Mouse (Mus musculus): ENCODE data around the gene Fam129c. TPM values are rescaled to one million over a fixed set of nuclear protein-coding genes. Genes with fewer than 3 reads are reported as not detected.
A peak's percentile ranks its signal among the peaks of the same experiment; 100 is the strongest.

The Fam129c gene
- polyA plus RNA-seq, 1 experiment from 2014 or later = 5.3 TPM

DNA sequence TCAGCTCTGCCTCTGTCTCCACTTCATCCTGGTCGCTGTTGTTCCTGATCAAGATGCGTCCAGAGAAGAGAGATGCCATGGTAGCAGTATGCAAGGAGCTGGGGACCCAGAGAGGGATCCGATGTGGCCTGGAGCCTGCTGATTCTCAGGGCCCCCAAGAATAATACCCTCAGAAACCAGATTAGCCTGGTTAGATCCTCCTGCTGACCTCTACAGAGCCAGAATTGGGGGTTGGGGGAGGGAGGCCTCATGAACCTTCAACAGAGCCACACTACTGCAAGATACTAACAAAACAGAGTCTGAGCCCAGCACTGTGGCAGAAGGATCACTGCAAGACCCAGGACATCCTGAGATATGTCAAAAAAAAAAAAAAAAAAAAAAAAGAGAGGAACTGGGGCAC lies 30.9 kb upstream of the Fam129c start, which contains the start of gene Nxnl1:
Gene Nxnl1 (minus strand): TSS at position 101 of the 400 bp plus-strand sequence.
- WGBS = 54% methylated on average over 3 of the region's 3 CpGs
- Histone ChIP-seq H3K9ac (peak within 1 kb of the TSS; percentile 13; the same call in 1 of the 2 replicates), H3K36me3 (no peaks in the 10 kb centered on the region), H3K4me3 (no peak within 1 kb of the TSS), H3K4me2 (replicated peaks) (no peak within 1 kb of the TSS), H3K4me1 (peaks cover 25% of the 10 kb centered on the region), H3K27ac (no peak within 1 kb of the TSS), H3K9me3 (replicated peaks) (no peaks in the 10 kb centered on the region), H3K27me3 (peaks cover 64% of the 10 kb centered on the region)
- ATAC-seq (ENCODE audit: low FRiP score) = no peak

DNA sequence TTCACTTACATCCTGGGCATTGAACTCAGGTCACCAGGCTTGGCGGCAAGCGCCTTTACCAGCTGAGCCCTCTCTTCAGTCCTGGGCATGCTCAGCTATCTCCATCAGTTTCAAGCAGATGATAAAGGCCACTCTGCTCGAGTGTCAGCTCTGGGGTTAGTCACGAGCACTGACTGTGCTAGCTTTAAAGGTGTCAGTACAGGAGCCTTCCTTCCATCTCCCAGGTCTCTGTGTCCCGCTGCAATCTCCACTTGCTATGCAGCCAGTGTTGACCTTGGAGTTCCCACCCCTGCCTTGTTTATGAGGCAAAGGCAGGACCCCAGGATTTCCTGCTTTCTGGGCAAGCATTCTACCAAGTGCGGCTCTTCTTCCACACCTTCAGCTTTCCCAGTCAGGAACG lies 29.9 kb upstream of the Fam129c start:
- Histone ChIP-seq H3K4me1 (peaks cover 23% of the 10 kb centered on the region), H3K27ac (no peak overlapping the region), H3K36me3 (no peaks in the 10 kb centered on the region), H3K27me3 (peaks cover 53% of the 10 kb centered on the region), H3K4me3 (no peak overlapping the region), H3K9ac (no peak overlapping the region), H3K9me3 (replicated peaks) (no peaks in the 10 kb centered on the region), H3K4me2 (replicated peaks) (no peak overlapping the region)
- ATAC-seq (ENCODE audit: low FRiP score) = no peak
- 71% methylated on average over 7 of the region's 7 CpGs for WGBS

DNA sequence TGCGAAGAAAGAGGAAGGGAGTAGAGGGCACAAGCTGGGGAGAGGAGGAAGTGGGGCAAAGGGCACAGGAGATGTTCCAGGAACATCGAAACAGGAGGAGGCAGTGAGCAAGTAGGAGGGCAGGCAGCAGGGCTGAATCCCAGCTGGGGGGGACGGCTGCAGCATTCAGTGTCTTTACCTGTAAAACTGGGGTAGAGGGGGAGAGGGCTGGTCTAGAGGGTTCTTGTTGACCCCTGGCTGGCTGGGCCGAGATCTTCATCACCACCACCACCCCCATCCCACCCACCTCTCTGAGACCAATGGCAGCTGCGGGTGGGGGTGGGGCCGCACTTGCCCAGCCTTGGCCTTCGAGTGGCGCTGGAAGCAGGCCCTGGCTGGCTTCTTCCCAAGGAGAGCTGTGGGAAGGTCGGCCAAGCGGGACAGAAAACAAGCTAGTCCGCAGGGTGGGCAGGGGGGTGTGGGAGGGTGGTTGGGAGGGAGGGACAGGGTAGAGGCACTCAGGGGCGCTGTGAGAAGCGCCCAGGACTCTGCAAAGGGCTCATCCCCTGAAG lies 29.0 kb upstream of the Fam129c start, which contains the start of gene Slc27a1:
Gene Slc27a1 (plus strand): TSS at position 496 of the 551 bp plus-strand sequence.
- 10% methylated on average over 12 of the region's 13 CpGs for WGBS
- peaks cover 17% of the 10 kb centered on the region for H3K4me1 ChIP-seq
- no peaks in the 10 kb centered on the region for H3K9me3 ChIP-seq (replicated peaks)
- peak within 1 kb of the TSS; percentile 73 for H3K9ac ChIP-seq
- peak within 1 kb of the TSS; percentile 78 for H3K27ac ChIP-seq
- H3K27me3 ChIP-seq = peaks cover 45% of the 10 kb centered on the region
- no peaks in the 10 kb centered on the region for H3K36me3 ChIP-seq
- ATAC-seq (ENCODE audit: low FRiP score) = no peak
- peak within 1 kb of the TSS; percentile 56 for H3K4me3 ChIP-seq
- peak within 1 kb of the TSS; percentile 91 for H3K4me2 ChIP-seq (replicated peaks)

DNA sequence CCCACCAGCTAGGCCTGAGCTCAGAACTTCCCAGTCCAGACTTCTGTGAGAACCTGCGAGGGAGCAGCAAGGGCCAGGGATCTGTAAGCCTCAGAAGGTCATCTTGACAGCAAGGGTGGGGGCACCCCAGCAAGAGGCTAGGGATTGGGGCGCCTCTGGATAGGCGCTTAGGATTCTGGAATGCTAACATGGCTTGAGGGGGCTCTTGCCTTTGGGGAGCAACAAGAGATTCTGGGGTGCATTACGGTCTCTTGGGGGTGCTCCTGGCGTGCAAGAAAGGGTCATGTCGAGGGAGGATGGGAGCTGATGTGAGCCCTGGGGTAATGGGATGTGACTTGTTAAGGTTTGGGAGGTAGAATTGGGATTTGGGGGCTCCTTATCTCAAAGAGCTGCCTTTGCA lies 28.5 kb upstream of the Fam129c start:
- H3K36me3 ChIP-seq = no peaks in the 10 kb centered on the region
- peak overlapping the region; percentile 78 for H3K27ac ChIP-seq
- ATAC-seq (ENCODE audit: low FRiP score) = no peak
- H3K4me1 ChIP-seq = peaks cover 17% of the 10 kb centered on the region
- H3K4me3 ChIP-seq = peak overlapping the region; percentile 56
- H3K4me2 ChIP-seq (replicated peaks) = peak overlapping the region; percentile 91
- no peaks in the 10 kb centered on the region for H3K9me3 ChIP-seq (replicated peaks)
- peak overlapping the region; percentile 73; the same call in 1 of the 2 replicates for H3K9ac ChIP-seq
- 13% methylated on average over 6 of the region's 6 CpGs for WGBS
- peaks cover 40% of the 10 kb centered on the region for H3K27me3 ChIP-seq

DNA sequence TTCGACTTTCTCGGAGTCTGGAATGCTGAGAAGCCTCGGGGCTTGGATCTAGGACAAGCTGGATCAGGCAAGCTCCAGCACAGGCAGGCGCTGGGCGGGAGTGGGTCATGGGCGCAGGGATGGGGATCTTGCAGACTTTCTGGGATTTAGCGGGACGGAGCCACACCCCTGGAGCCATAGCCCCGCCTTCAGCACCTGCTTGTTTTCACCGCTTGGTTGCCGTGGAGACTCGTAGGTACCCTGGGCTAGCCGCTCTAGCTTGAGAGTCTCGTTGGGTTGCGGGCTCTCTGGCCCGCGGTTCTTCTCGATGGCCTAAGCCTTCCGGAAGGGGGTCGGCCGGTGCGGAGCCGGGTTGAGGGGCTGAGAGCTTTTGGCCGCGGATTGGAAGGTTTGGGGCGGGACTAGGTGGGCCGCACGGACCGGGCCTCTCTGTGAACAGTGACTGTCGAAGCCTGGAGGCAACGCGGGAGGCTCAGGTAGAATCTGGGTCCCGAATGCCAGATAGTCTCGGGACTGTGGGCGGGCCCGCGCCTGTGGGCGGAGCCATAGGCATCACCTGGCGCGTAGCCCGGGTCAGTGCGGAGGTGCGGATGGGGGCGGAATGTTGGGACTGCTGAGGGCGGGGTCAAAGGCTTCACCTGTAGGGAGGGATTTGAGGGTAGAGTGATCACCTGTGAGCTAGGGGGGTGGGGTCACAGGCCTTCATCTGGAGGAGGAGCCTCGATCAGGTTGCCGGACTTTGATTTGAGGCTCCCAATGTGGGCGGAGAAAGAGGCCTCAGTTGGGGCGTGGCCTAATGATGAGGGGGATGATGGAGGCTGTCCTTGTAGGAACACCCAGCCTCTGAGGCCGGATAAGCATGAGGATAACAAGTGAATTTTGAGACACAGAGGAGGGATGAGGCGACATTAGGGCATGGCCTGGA lies 27.8 kb upstream of the Fam129c start:
- H3K9ac ChIP-seq = peak overlapping the region; percentile 73
- no peaks in the 10 kb centered on the region for H3K36me3 ChIP-seq
- peaks cover 17% of the 10 kb centered on the region for H3K4me1 ChIP-seq
- peaks cover 33% of the 10 kb centered on the region for H3K27me3 ChIP-seq
- H3K4me2 ChIP-seq (replicated peaks) = peak overlapping the region; percentile 91
- peak; percentile 84 for ATAC-seq (ENCODE audit: low FRiP score)
- H3K4me3 ChIP-seq = peak overlapping the region; percentile 56
- peak overlapping the region; percentile 78 for H3K27ac ChIP-seq
- under 1% methylated on average over 51 of the region's 51 CpGs for WGBS
- H3K9me3 ChIP-seq (replicated peaks) = no peaks in the 10 kb centered on the region

DNA sequence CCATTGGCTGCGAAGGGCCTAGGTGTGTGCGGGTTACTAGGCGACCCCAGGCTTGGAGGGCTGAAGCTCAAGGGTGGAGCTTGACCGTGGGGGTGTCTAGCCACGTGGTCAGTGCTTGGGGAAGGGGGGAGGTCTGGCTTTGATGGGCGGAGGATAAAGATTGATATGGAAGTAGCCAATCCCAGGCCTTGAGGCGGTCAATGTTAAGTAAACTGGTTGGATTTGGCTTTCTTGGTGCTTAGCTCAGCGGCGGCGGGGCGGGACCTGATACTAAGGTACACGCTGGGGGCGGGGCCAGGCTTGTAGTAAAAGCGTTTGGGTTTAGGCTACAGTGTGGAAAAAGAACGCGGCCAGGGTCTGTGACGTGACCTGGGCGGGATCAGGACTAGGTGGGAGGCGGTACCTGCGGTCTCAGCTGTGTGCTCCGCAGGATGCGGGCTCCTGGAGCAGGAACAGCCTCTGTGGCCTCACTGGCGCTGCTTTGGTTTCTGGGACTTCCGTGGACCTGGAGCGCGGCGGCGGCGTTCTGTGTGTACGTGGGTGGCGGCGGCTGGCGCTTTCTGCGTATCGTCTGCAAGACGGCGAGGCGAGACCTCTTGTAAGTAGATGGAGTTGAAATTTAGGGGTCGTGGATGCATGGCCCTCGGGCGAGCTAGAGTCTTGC lies 27.0 kb upstream of the Fam129c start:
- peaks cover 32% of the 10 kb centered on the region for H3K27me3 ChIP-seq

DNA sequence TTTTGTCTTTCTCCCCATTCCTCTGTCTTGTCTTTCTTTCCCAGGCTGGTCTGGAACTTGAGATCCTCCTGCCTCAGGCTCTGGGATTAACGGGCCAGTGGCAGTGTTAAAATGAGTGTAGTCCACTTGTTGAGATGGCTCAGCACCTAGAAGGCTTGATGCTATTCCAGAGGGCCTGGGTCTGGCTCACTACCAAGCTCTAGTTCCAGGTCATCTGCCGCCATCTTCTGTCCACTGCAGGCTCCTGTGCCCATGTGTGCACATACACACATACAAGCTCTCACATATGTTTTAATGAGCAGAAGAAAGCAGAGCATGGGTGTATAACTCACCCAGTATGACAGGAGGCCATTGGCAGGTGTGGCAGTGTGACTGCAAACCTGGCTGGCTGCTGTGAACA lies 25.4 kb upstream of the Fam129c start:
- H3K4me3 ChIP-seq = no peak overlapping the region
- no peaks in the 10 kb centered on the region for H3K36me3 ChIP-seq
- H3K27me3 ChIP-seq = peaks cover 19% of the 10 kb centered on the region
- peaks cover 17% of the 10 kb centered on the region for H3K4me1 ChIP-seq
- no peak overlapping the region for H3K9ac ChIP-seq
- ATAC-seq (ENCODE audit: low FRiP score) = no peak
- H3K9me3 ChIP-seq (replicated peaks) = no peaks in the 10 kb centered on the region
- H3K4me2 ChIP-seq (replicated peaks) = peak overlapping the region; percentile 91
- H3K27ac ChIP-seq = 0 out of 2 replicates have a peak overlapping the region, but pooled peaks have one; percentile 35
- WGBS = 93% methylated on average over 2 of the region's 2 CpGs

More for the DNA sequence above, 27.0 kb upstream of the Fam129c start:
- Histone ChIP-seq H3K4me3 (peak overlapping the region; percentile 56), H3K9me3 (replicated peaks) (no peaks in the 10 kb centered on the region), H3K9ac (peak overlapping the region; percentile 73), H3K36me3 (no peaks in the 10 kb centered on the region), H3K27ac (peak overlapping the region; percentile 80), H3K4me2 (replicated peaks) (peak overlapping the region; percentile 91), H3K4me1 (peaks cover 17% of the 10 kb centered on the region)
- ATAC-seq (ENCODE audit: low FRiP score) = peak; percentile 90
- WGBS = under 1% methylated on average over 41 of the region's 41 CpGs

DNA sequence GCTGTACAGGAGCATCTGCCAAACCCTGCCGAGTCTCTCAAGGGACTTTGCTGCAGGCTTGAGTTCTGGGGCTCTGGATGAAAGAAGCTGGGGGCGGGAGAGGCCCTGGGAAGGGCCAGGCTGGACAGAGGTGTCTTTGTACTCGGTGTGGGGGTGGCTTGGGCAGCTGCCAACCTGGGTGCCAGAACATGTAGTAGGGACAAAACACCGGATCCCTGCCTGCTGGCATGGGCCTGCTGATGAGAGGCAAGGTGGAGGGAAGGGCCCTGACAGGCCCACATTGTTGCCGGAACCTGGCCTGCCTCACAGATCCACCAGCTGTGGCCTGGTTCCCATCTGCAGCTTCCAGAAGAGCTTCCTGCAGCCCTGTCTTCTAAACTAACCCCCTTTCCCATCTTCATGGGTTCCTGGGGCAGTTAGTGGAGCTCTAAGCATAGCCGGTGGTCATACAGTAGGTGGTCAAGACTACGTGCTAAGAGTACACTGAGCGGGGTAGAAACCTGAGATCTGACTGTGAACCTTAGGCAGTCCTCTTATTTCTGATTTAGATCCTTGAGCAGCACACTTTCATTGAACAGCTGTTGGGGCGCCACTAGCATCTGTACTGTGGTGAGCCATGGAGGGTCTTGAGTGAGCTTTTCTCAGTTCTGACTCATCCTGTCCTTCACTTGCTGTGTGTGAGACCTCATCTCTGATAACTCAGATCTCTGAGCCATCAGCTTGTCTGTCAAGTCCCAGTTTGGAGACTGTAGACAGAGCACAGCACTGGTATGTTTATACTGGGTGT lies 24.4 kb upstream of the Fam129c start:
- peak overlapping the region; percentile 45 for H3K27ac ChIP-seq
- no peaks in the 10 kb centered on the region for H3K36me3 ChIP-seq
- WGBS = 66% methylated on average over 9 of the region's 9 CpGs
- no peaks in the 10 kb centered on the region for H3K9me3 ChIP-seq (replicated peaks)
- H3K9ac ChIP-seq = no peak overlapping the region
- H3K4me3 ChIP-seq = no peak overlapping the region
- H3K27me3 ChIP-seq = peaks cover 11% of the 10 kb centered on the region
- no peak overlapping the region for H3K4me2 ChIP-seq (replicated peaks)
- H3K4me1 ChIP-seq = peaks cover 17% of the 10 kb centered on the region
- no peak for ATAC-seq (ENCODE audit: low FRiP score)

DNA sequence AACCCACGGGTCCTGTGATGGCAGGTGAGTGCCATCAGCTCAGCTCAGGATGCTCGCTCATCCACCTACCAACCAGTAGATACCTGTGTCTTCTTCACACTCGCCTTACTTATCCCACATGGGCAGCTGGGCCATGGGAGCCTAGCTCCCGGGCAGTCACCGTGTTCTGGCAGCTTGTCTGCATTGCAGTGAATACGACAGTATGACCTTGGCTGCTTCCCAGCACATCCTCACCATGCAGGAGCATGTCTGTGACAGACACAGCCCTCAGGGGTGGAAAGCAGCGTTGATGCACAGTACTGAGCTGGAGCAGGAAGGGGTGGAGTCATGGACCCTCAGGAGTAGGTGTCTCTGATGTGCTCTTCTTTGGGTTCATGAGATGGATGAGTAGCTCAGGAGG lies 23.0 kb upstream of the Fam129c start:
- Histone ChIP-seq H3K4me1 (peaks cover 8% of the 10 kb centered on the region), H3K4me3 (no peak overlapping the region), H3K36me3 (0 out of 2 replicates have a peak, but pooled peaks cover under 1% of the 10 kb centered on the region), H3K9ac (no peak overlapping the region), H3K27ac (no peak overlapping the region), H3K4me2 (replicated peaks) (no peak overlapping the region), H3K9me3 (replicated peaks) (no peaks in the 10 kb centered on the region), H3K27me3 (peaks cover 2% of the 10 kb centered on the region; the same call in 1 of the 2 replicates)
- no peak for ATAC-seq (ENCODE audit: low FRiP score)
- 82% methylated on average over 7 of the region's 7 CpGs for WGBS

DNA sequence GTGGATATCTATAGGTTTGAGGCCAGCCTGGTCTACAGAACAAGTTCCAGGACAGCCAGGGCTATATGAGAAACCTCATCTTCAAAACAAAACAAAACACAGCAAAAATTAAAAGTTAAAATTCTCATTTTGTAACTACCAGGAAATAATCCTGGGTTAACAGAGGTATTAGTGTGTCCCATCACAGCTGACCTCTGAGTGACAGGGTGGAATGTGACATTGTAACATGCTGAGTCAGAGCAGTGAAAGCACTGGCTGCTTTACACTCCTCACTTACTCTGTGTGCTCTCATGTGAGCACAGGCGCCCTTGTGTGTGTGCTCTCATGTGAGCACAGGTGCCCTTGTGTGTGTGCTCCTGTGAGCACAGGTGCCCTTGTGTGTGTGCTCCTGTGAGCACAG lies 22.4 kb upstream of the Fam129c start:
- H3K9ac ChIP-seq = no peak overlapping the region
- 65% methylated on average over 1 of the region's 1 CpGs for WGBS
- peaks cover 3% of the 10 kb centered on the region; the same call in 1 of the 2 replicates for H3K36me3 ChIP-seq
- peaks cover 7% of the 10 kb centered on the region; the same call in 1 of the 2 replicates for H3K27me3 ChIP-seq
- no peak overlapping the region for H3K4me3 ChIP-seq
- no peak for ATAC-seq (ENCODE audit: low FRiP score)
- no peak overlapping the region for H3K4me2 ChIP-seq (replicated peaks)
- H3K9me3 ChIP-seq (replicated peaks) = no peaks in the 10 kb centered on the region
- peaks cover 8% of the 10 kb centered on the region for H3K4me1 ChIP-seq
- H3K27ac ChIP-seq = no peak overlapping the region

DNA sequence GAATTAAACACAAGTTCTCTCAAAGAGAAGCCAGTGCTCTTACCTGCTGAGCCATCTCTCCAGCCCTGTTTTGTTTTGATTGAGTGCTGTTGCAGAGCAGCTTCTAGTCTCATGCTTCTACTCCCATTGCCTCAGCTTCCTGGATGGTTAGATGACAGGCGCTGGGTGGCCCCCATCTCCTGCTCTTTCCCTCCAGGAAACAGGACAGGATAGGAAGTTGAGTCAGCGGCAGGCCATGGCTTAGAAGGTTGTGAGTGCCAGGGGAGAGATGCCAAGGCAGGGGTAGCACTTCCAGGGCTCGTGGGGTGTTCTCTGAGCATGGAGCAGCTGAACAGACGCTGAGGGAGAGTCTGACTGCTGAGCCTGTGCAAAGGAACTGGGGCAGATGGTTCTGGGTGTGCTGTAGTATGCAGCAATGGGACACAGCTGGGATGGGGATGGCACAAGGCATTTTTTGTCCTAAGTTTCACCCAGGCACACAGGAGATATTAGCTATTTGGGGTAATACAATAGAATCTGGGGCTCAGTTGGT lies 19.5 kb upstream of the Fam129c start:
- no peak overlapping the region for H3K9ac ChIP-seq
- peaks cover 8% of the 10 kb centered on the region; the same call in 1 of the 2 replicates for H3K27me3 ChIP-seq
- no peak overlapping the region for H3K27ac ChIP-seq
- peaks cover 18% of the 10 kb centered on the region for H3K36me3 ChIP-seq
- H3K4me1 ChIP-seq = peaks cover 4% of the 10 kb centered on the region; the same call in 1 of the 2 replicates
- no peak for ATAC-seq (ENCODE audit: low FRiP score)
- H3K9me3 ChIP-seq (replicated peaks) = no peaks in the 10 kb centered on the region
- H3K4me3 ChIP-seq = no peak overlapping the region
- no peak overlapping the region for H3K4me2 ChIP-seq (replicated peaks)
- WGBS = 83% methylated on average over 4 of the region's 4 CpGs

Data from hindbrain, embryonic 12.5 days (tissue).